Mouse (Mus musculus): ENCODE measurements around the gene Ankrd34a.

DNA sequence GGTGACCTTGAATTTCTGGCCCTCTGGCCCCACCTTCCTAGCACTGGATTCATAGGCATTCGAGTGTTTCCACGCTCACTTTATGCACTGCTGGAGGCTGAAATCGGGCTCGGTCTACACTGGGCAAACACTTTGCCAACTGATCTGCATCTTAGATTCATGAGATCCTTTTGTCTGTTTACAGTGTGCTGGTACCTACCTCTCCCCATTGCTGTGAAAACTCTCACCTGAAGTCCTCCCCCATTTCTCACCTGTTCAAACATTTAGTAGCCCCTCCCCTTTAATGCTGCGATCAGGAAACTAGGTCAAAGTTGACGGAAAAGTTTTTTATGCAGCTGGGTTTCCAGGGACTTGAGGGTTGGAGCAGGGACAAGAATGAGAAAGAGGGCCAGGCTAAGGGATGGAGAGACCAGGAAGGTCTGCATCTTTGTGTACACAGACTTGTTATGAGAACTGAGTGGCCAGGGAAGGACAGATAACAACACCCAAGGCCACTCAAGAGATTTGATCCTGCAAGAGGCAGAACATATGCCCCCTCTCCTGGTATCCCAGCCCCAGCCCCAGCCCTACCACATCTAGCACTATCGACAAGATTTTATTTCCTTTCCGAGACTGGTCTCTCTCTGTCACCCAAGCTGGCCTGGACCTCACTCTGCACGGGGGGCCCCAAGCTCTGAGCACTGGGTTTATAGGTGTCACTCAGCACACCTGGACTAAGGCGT, 32.4 kb upstream of the Ankrd34a start:
- no peak for TF ChIP-seq CTCF (IDR thresholded peaks at IDR 0.05; ENCODE audit: low read depth)
- no peak for TF ChIP-seq EP300 (IDR thresholded peaks at IDR 0.05; ENCODE audit: low read depth)
